Mouse (Mus musculus): ENCODE measurements around the gene Leng1. TPM values are rescaled to one million over a fixed set of nuclear protein-coding genes. Genes with fewer than 3 reads are reported as not detected.
"Not testable (repeated sequence)": the region's sequence is repeated elsewhere in the genome, so short reads cannot be mapped to it uniquely, and the experiment has no call there.

Leng1 gene
- polyA plus RNA-seq, 1 experiment from 2014 or later = 12.5 TPM

- Histone ChIP-seq H3K27me3 (ENCODE audit: insufficient read depth, low read length) (no peaks in the 10 kb centered on the region), H3K9me3 (ENCODE audit: low read depth, low read length) (no peaks in the 10 kb centered on the region), H3K4me3 (ENCODE audit: low read depth, low read length) (peak overlapping the region; percentile 82), H3K4me1 (ENCODE audit: insufficient read depth) (no peaks in the 10 kb centered on the region; the same call in 1 of the 2 replicates), H3K27ac (ENCODE audit: low read depth) (peak overlapping the region; percentile 39; the same call in 1 of the 2 replicates), H3K9ac (peak overlapping the region; percentile 96), H3K36me3 (ENCODE audit: insufficient read depth) (peaks cover 70% of the 10 kb centered on the region), H3K4me2 (peak overlapping the region; percentile 58)
- WGBS = 19% methylated on average over 6 of the region's 6 CpGs
- peak; percentile 38 for ATAC-seq (ENCODE audit: insufficient read depth)
- DNase-seq = no peak
- TF ChIP-seq CTCF (IDR thresholded peaks at IDR 0.05; ENCODE audit: low read depth) = no peak
These were observed 37.7 kb upstream of the Leng1 start for GRCm38 (mm10) chr7:3703148-3703878.

DNA sequence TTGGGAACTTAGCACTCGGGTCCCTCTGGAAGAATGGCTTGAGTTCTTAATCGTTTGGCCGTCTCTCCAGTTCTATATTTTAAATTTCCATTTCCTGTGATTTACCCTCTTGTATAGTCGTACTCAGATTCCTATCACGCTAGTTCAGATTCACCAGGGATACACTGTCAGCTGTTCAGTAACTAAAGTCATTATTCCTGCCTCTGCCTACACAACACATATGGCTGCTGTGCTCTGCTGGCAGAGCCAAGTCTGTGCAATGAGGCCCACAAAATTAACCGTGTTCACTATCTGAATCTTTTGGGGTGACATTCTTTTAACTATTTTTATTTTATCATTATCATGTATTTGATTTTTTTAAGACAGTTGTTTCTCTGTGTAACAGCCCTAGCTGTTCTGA lies 32.8 kb upstream of the Leng1 start:
- no peak overlapping the region for H3K27ac ChIP-seq (ENCODE audit: low read depth)
- DNase-seq = no peak
- no peak overlapping the region for H3K4me3 ChIP-seq (ENCODE audit: low read depth, low read length)
- no peaks in the 10 kb centered on the region for H3K9me3 ChIP-seq (ENCODE audit: low read depth, low read length)
- no peak overlapping the region for H3K4me2 ChIP-seq
- no peak for TF ChIP-seq CTCF (IDR thresholded peaks at IDR 0.05; ENCODE audit: low read depth)
- peaks cover 62% of the 10 kb centered on the region for H3K36me3 ChIP-seq (ENCODE audit: insufficient read depth)
- H3K4me1 ChIP-seq (ENCODE audit: insufficient read depth) = no peaks in the 10 kb centered on the region
- ATAC-seq (ENCODE audit: insufficient read depth) = no peak
- H3K9ac ChIP-seq = no peak overlapping the region
- no peaks in the 10 kb centered on the region for H3K27me3 ChIP-seq (ENCODE audit: insufficient read depth, low read length)
- WGBS = 93% methylated on average over 6 of the region's 6 CpGs

- 1% methylated on average over 9 of the region's 9 CpGs for WGBS
- not testable (repeated sequence) for H3K4me1 ChIP-seq (ENCODE audit: insufficient read depth); DNase-seq; ATAC-seq (ENCODE audit: insufficient read depth); H3K9me3 ChIP-seq (ENCODE audit: low read depth, low read length); H3K27me3 ChIP-seq (ENCODE audit: insufficient read depth, low read length)
- H3K4me2 ChIP-seq = peak overlapping the region; percentile 82
- H3K36me3 ChIP-seq (ENCODE audit: insufficient read depth) = peaks cover 52% of the 10 kb centered on the region
- peak overlapping the region; percentile 98; the same call in 1 of the 2 replicates for H3K27ac ChIP-seq (ENCODE audit: low read depth)
- H3K9ac ChIP-seq = peak overlapping the region; percentile 88
- H3K4me3 ChIP-seq (ENCODE audit: low read depth, low read length) = peak overlapping the region; percentile 79
These were observed 29.3 kb upstream of the Leng1 start for GRCm38 (mm10) chr7:3694949-3695305.

- H3K36me3 ChIP-seq (ENCODE audit: insufficient read depth) = peaks cover 48% of the 10 kb centered on the region
These were observed 28.7 kb upstream of the Leng1 start for GRCm38 (mm10) chr7:3694076-3694948.

DNA sequence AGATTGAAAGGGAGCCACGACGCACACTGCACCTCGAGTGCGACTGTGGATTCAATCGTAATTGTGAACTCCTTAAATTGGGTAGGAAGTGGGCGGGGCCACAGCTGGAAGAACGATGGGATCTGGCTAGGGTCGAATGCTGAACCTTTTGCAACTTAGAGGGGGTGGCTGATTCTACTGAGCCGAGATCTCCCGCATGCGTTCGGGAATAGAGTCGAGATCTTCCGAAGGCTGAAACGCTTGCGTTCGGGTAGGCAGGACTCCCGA lies 28.1 kb upstream of the Leng1 start:
- WGBS = under 1% methylated on average over 18 of the region's 18 CpGs
- Histone ChIP-seq H3K4me1 (ENCODE audit: insufficient read depth) (peaks cover 3% of the 10 kb centered on the region; the same call in 1 of the 2 replicates), H3K36me3 (ENCODE audit: insufficient read depth) (peaks cover 43% of the 10 kb centered on the region), H3K9ac (peak overlapping the region; percentile 88), H3K27ac (ENCODE audit: low read depth) (peak overlapping the region; percentile 98), H3K27me3 (ENCODE audit: insufficient read depth, low read length) (no peaks in the 10 kb centered on the region), H3K4me3 (ENCODE audit: low read depth, low read length) (peak overlapping the region; percentile 79), H3K9me3 (ENCODE audit: low read depth, low read length) (no peaks in the 10 kb centered on the region), H3K4me2 (peak overlapping the region; percentile 82)
- DNase-seq (no peak), ATAC-seq (ENCODE audit: insufficient read depth) (no peak)
- TF ChIP-seq CTCF (IDR thresholded peaks at IDR 0.05; ENCODE audit: low read depth) = no peak

More at GRCm38 (mm10) chr7:3694076-3694948, 28.7 kb upstream of the Leng1 start:
- Histone ChIP-seq H3K27ac (ENCODE audit: low read depth) (peak overlapping the region; percentile 98), H3K4me1 (ENCODE audit: insufficient read depth) (peaks cover 3% of the 10 kb centered on the region; the same call in 1 of the 2 replicates), H3K9me3 (ENCODE audit: low read depth, low read length) (no peaks in the 10 kb centered on the region), H3K9ac (peak overlapping the region; percentile 88), H3K4me2 (peak overlapping the region; percentile 82), H3K27me3 (ENCODE audit: insufficient read depth, low read length) (no peaks in the 10 kb centered on the region), H3K4me3 (ENCODE audit: low read depth, low read length) (peak overlapping the region; percentile 79)
- ATAC-seq (ENCODE audit: insufficient read depth) = peak; percentile 71
- WGBS = under 1% methylated on average over 43 of the region's 55 CpGs
- peak; percentile 95 for DNase-seq
- no peak for TF ChIP-seq CTCF (IDR thresholded peaks at IDR 0.05; ENCODE audit: low read depth)

DNA sequence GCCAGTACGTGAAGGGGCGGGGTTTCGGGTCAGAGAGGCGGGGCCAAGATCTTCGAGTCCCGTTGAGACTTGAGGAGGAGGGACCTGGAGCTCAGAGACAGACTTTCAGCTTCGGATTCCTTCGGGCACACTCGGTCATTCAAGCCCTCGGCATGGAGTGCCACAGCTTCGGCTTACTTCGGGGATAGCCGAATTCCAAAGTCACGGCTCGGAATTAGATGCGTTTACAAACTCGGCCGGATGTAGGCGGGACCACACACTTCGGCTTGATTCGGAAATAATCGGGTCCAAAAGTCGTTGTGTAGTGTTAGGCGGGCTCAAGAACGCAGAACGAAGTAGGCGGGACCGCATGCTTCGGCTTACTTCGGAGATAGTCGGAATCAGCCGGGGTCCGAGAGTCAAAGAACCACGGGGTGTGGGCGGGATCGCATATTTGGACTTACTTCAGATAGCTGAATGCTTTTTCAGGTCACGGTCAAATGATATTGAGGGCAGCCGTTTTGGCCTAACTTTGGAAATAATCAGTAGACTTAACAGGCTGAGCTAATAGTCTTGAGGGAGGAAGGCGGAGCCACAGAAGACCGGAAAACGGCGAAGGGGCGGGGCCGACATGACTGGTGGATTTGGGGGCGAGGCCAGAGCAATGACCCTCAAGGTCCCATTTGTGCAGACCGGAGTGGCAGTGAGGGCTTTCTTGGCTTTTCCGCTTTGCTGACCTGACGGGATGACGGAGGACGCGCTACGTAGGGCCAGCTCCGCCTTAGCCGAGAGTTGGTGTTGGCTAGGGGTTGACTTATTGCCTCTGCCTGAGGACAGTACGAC lies 27.6 kb upstream of the Leng1 start, which contains the start of gene Mboat7:
Gene Mboat7, minus strand, starts transcription at position 537 of the 822 bp plus-strand sequence.
- H3K9me3 ChIP-seq (ENCODE audit: low read depth, low read length) = no peaks in the 10 kb centered on the region
- H3K4me1 ChIP-seq (ENCODE audit: insufficient read depth) = peaks cover 3% of the 10 kb centered on the region; the same call in 1 of the 2 replicates
- peaks cover 42% of the 10 kb centered on the region for H3K36me3 ChIP-seq (ENCODE audit: insufficient read depth)
- no peaks in the 10 kb centered on the region for H3K27me3 ChIP-seq (ENCODE audit: insufficient read depth, low read length)
- H3K27ac ChIP-seq (ENCODE audit: low read depth) = peak within 1 kb of the TSS; percentile 98
- ATAC-seq (ENCODE audit: insufficient read depth) (peak; percentile 91), DNase-seq (peak; percentile 99)
- peak within 1 kb of the TSS; percentile 82 for H3K4me2 ChIP-seq
- peak within 1 kb of the TSS; percentile 79 for H3K4me3 ChIP-seq (ENCODE audit: low read depth, low read length)
- peak within 1 kb of the TSS; percentile 88 for H3K9ac ChIP-seq
- TF ChIP-seq CTCF (IDR thresholded peaks at IDR 0.05; ENCODE audit: low read depth) = no peak
- under 1% methylated on average over 55 of the region's 55 CpGs for WGBS

Data from lung, embryonic 14.5 days (tissue).